Mouse (Mus musculus) B cell, adult 2 months (primary cell): Measurements from ENCODE around the gene Ing2.
A peak's percentile ranks its signal among the peaks of the same experiment; 100 is the strongest.

ENCODE experiments used
- DNase-seq, 2 experiments: peaks; one replicate each; pipeline ENCODE4 v3.0.0; 2022

The Ing2 gene

DNA sequence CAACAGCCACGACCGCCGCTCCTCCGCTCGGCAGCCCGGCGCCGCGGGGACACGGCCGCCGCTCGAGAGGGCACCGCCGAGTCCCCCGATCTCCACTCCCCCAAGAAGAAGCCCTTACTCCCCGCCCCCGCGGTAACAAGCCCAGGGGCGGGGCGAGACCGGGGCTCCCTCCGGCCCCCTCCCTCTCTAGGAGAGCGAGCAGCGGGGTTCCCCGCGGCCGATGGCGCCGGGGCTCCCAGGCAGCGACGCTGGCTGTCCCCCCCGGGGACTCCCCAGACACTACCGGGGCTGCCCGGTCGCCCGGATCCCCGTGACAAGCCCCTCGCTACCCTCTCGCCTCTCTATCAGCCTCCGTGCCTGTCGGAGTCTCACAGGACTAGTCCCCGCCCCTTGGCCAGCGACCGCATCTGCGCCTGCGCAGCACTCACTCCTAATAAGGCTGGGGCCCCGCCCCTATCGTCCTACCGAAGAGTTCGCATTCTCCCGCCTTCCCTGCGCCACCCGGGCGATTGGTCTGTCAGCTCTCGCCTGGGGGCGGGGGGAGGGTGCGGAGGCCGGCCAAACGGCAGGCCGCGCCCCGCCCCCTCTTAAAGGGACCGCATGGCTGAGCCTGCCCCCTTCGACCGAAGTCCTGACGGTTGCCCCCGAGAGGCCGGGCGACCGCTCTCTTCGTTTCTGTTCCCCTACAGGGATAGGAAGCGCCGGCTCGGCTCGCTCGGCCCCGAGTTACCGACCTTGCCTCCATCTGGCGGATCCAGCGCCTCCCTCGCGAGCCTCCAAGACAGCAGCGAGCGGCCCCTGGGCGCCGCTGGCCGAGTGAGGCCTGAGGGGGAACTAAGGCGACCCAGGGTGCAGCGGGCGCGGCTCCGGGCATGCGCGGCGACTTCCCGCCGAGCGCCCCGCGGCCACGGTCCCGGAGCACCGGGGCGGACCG is at the start of gene Ing2:
Ing2 (minus strand) TSS at position 780 of the 934 bp plus-strand sequence.
- DNase-seq, result peak; percentile 100

GRCm38 (mm10) chr8:47721609-47722008 is 46.3 kb upstream of the Ing2 start:
- DNase-seq, result no peak

GRCm38 (mm10) chr8:47718641-47719040 is 43.3 kb upstream of the Ing2 start:
- no peak for DNase-seq

GRCm38 (mm10) chr8:47713761-47714745 is 38.7 kb upstream of the Ing2 start, which contains the start of gene Cdkn2aip:
Gene Cdkn2aip (minus strand): TSS chr8:47713932.
- DNase-seq, result peak; percentile 96 to 97

GRCm38 (mm10) chr8:47713171-47713663 is 37.9 kb upstream of the Ing2 start:
- DNase-seq, result peak in 1 of 2 experiments; percentile 56

DNA sequence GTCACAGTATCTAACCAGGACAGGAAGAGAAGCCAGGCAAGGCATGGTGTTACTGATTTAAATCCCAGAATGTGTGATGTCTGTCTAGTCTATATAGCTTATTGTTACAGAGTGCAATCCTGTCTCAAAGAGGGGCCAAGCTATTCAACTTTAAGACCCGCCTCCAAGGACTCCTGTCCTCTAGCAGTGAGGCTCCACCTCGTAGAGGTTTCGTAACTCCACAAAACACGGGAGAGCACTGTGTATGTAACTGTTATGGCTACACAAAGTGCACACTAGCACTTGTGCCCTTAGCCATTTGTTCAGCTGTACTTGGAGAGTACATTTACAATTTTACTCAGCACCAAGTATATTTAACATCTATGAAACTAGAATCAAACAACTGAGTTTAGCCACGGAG is 32.8 kb upstream of the Ing2 start:
- no peak for DNase-seq

GRCm38 (mm10) chr8:47706746-47707145 is 31.4 kb upstream of the Ing2 start:
- no peak for DNase-seq

- DNase-seq, result peak; percentile 20 to 36
Observed at GRCm38 (mm10) chr8:47702333-47702732, 27.0 kb upstream of the Ing2 start.

GRCm38 (mm10) chr8:47697696-47698095 is 22.3 kb upstream of the Ing2 start:
- DNase-seq, result no peak

DNA sequence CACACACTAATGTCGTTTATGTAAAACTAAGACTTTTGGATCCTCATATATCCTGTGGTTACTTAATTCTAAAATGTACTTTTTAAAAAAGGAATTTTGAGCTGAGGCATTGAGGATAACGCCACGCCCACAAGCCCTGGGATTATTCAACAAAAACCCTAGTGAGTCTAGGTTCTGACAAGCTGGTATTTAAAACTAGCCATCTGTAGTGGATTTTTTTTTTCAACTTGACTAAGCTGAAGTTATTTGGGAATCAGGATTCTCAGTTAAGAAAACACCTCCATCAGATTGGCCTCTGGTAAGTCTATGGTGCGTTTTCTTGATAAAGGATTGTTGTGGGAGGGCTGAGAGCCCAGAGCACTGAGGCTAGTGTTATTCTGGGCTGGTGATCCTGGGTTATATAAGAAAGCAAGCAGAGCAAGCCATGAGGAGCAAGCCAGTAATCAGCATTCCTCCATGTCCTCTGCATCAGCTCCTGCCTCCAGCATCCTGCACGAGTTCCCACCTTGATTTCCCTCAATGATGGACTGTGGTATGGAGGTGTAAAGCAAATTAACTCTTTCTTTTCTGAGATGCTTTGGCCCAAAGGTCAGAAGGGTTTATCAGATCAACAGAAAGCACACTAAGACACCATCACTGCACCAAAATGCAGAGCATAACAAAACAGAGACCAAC is 20.2 kb upstream of the Ing2 start:
- DNase-seq, result no peak

- DNase-seq, result peak; percentile 86 to 88
Observed at GRCm38 (mm10) chr8:47693119-47693518, 17.8 kb upstream of the Ing2 start.

DNA sequence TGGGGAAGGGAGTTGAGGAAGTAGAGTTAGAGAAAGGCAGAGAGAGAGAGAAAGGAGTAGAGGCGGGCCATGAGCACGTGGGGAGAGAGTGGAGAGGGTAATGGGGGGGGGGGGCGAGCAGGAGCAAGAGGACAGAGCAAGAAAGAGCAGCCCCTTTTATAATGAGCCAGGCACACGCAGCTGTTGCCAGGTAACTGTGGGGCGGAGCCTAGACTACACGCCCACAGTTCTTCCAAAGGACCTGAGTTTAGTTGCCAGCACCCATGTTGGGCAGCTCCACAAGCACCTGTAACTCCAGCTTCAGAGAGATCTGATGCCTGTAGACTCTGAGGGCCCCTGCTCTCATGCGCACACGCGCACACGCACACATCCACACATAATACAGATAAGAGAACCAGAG is 16.5 kb upstream of the Ing2 start:
- DNase-seq, result no peak

- DNase-seq, result no peak
Observed at GRCm38 (mm10) chr8:47691303-47691702, 15.9 kb upstream of the Ing2 start.

- no peak for DNase-seq
Observed at GRCm38 (mm10) chr8:47690674-47691078, 15.3 kb upstream of the Ing2 start.

DNA sequence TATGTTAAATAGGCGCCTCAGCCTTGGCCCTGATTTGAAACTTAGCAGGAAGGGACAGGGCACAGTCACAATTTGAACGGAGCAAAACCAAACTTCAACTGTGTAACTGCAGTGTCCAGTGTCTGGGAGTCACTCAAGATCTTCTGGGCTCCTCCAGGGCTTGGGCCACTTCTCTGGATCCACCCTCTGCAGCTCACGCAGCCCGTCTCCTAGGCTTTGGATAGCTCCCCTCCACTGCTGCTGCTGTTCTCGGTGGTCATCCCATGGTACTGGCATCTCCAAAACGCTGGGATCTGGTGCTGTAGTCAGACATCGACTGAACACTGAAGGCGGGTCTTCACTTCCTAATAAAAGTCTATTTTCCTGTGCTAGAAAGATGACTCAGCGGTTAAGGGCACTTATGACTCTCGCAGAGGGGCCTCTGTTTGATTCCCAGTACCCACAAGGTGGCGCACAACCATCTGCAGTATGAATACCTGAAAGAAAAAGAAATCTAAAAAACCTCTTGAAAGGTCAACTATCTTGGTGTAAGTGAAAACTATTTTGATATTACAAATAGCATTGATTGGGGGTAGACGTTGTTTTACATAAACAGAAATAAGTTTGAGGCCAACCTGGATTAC is 14.5 kb upstream of the Ing2 start:
- DNase-seq, result peak; percentile 58 to 63

DNA sequence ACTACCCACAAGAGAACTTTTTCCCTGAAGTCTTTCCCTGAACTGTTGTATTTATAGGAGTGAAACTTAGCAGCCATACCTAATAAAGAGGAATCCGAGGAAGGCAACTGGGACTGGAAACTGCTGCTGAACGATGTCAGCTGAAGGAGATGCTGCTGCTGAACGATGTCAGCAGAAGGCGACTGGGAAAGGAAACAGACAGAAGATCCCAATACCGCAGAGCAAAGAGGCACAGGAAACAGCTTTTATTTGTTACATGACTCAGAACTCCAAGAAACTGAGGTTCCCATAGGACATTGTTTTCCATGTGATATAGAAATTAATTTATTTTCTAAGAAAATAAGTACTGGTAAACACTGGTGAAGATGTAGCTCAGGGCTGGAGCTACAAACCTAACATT is 9.1 kb upstream of the Ing2 start:
- DNase-seq, result no peak

GRCm38 (mm10) chr8:47683994-47684393 is 8.6 kb upstream of the Ing2 start:
- DNase-seq, result no peak

- no peak for DNase-seq
Observed at GRCm38 (mm10) chr8:47680306-47680705, 5.0 kb upstream of the Ing2 start.

GRCm38 (mm10) chr8:47679603-47680002 is 4.2 kb upstream of the Ing2 start:
- peak in 1 of 2 experiments; percentile 8 for DNase-seq

DNA sequence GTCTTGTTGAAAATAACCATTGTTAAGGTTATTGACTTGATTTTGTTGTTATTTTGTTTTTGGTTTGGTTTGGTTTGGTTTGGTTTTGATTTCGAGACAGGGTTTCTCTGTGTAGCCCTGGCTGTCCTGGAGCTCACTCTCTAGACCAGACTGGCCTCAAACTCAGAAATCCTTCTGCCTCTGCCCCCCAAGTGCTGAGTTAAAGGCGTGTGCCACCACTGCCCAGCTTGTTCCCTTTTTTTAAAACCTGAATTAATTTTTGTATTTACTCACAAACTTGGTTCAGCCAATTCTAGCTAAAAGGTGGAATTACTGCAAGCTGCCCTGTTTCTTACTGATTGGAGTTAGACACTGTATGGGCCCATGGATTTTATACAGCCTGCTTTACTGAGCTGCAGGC is 1.3 kb upstream of the Ing2 start:
- DNase-seq, result peak in 1 of 2 experiments; percentile 7

GRCm38 (mm10) chr8:47676224-47676623 is 868 bp upstream of the Ing2 start:
- no peak for DNase-seq

DNA sequence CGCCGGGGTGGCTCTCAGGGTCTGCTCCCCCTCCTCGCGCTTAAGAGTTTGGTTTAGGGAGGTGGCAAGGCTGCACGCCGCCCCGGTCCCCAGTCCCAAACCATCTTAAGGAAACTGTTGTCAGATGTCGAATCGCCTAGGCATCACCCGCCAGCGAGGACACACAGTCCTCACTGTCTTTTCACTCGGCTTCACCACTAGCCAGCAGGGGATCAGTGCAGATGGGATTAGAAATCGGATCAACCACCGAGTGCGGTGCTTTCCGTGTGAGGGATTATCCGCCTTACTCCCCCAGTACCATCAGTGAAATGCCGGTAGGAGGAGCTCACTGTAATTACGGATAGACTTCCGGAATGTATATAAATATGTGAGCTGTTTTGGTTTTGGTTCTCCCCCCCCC is 430 bp upstream of the Ing2 start:
- peak in 1 of 2 experiments; percentile 68 for DNase-seq
